ENCODE assay signal across 13 mouse cellular contexts in the genomic region with DNA sequence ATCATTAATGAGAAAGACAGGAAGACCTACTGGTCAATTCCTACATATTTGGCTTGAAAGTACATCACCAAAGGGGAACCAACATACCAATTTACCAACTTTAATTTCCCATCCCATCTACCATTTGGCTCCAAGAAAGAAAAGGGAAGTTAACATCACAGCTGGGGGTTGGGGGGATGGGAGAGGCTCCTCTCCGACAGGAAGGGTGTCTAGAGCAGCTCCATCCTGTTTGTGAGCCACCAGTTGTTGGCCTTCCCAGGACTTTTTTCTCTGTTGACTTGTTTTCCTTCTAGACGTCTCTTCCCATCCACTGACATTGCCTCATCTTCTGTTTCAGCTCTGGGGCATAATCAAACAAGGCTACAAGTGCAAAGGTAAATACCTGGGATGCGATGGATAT. TPM values are rescaled to one million over a fixed set of nuclear protein-coding genes. Genes with fewer than 3 reads are reported as not detected.
DNase-seq lines count a peak whose midpoint lies in the region; ATAC-seq and TF ChIP-seq lines count a peak whose summit lies in the region.
"Had no signal": no experiment of that assay in that cellular context is flagged by ENCODE, and none has a peak within 500 bp of the region (broad histone marks: within the 10 kb centered on the region; RNA-seq: fewer than 3 reads in every experiment).

No protein-coding gene starts in this region.

- H3K4me2 ChIP-seq in heart, embryonic 12.5 days, result no peak overlapping the region
- H3K4me2 ChIP-seq: liver, embryonic 15.5 days; midbrain, embryonic 15.5 days had no signal

- peaks cover 14% of the 10 kb centered on the region for H3K4me1 ChIP-seq in heart, adult 2 months (ENCODE audit: control insufficient read depth, insufficient read depth, low read length)
- H3K4me1 ChIP-seq in heart, embryonic 12.5 days (replicated peaks), result no peaks in the 10 kb centered on the region; the same call in none of the 2 replicates
- H3K4me1 ChIP-seq: liver, embryonic 15.5 days had no signal

- H3K9ac ChIP-seq in heart, adult 2 months (ENCODE audit: low read depth, low read length), result no peak overlapping the region
- no peak overlapping the region for H3K9ac ChIP-seq in heart, embryonic 12.5 days
- H3K9ac ChIP-seq: liver, embryonic 15.5 days; midbrain, embryonic 15.5 days had no signal

- intact Hi-C loops in heart, adult 2 months (cut with DNase I), result loop anchor here (5.0 to 10.0 kb wide), 2 partner anchors 52 to 89 kb away; a partner anchor contains a TSS

- no peak for ATAC-seq in heart, embryonic 12.5 days (ENCODE audit: insufficient number of reproducible peaks, low FRiP score)
- peak; percentile 91 for ATAC-seq in granulocyte monocyte progenitor cell, adult 5-6 weeks (replicated peaks; ENCODE audit: poor library complexity, severe bottlenecking)
- ATAC-seq: hindbrain, embryonic 16.5 days; midbrain, embryonic 15.5 days had no signal

- TF ChIP-seq EP300 in heart, adult 2 months (IDR thresholded peaks at IDR 0.05; ENCODE audit: insufficient read depth, low read depth, low read length), result peak; percentile 87

- WGBS in heart, adult 2 months, result 54% methylated on average over 3 of the region's 3 CpGs
- WGBS in heart, embryonic 12.5 days, result 57% methylated on average over 3 of the region's 3 CpGs

- H3K4me3 ChIP-seq in heart, adult 2 months, result no peak overlapping the region
- no peak overlapping the region for H3K4me3 ChIP-seq in heart, embryonic 12.5 days
- H3K4me3 ChIP-seq: liver, embryonic 15.5 days; midbrain, embryonic 15.5 days had no signal

- peak overlapping the region; percentile 77 for H3K27ac ChIP-seq in heart, adult 2 months
- H3K27ac ChIP-seq in heart, embryonic 12.5 days (ENCODE audit: poor library complexity, severe bottlenecking), result no peak overlapping the region
- H3K27ac ChIP-seq: liver, embryonic 15.5 days; midbrain, embryonic 15.5 days had no signal

- H3K9me3 ChIP-seq in heart, embryonic 12.5 days (replicated peaks), result no peaks in the 10 kb centered on the region
- H3K9me3 ChIP-seq: liver, embryonic 15.5 days; midbrain, embryonic 15.5 days had no signal

- TF ChIP-seq POLR2A in heart, adult 2 months (IDR thresholded peaks at IDR 0.05; ENCODE audit: insufficient read depth, low read depth, low read length), result 0 out of 2 replicates have a peak, but pooled peaks have one; percentile 5

- no peaks in the 10 kb centered on the region for H3K79me2 ChIP-seq in heart, adult 2 months (replicated peaks; ENCODE audit: control insufficient read depth, insufficient read depth, low read length)

- H3K27me3 ChIP-seq in heart, adult 2 months (ENCODE audit: control insufficient read depth, insufficient read depth, low read length), result no peaks in the 10 kb centered on the region
- no peaks in the 10 kb centered on the region for H3K27me3 ChIP-seq in heart, embryonic 12.5 days (replicated peaks)
- H3K27me3 ChIP-seq: CH12.LX; liver, embryonic 15.5 days; midbrain, embryonic 15.5 days had no signal

- peak; percentile 38 to 70 for DNase-seq in heart, adult 2 months
- peak; percentile 35 for DNase-seq in MEL-GATA-1-ER (ENCODE audit: extremely low read depth, low read depth)
- DNase-seq in kidney, postnatal 4 days, result peak; percentile 41 to 57
- DNase-seq in adipocyte (ENCODE audit: low spot score), result no peak
- DNase-seq in spleen, postnatal 4 days (ENCODE audit: low spot score in 2 of 2), result no peak
- no peak for DNase-seq in frontal cortex, adult 2 months (ENCODE audit: extremely low spot score in 1 of 2, low spot score in 1 of 2)
- DNase-seq: cerebellum, adult 18-20 months had no signal

- H3K36me3 ChIP-seq in heart, adult 2 months (ENCODE audit: control insufficient read depth, insufficient read depth, low read length), result peaks cover 30% of the 10 kb centered on the region
- H3K36me3 ChIP-seq in heart, embryonic 12.5 days, result peaks cover 6% of the 10 kb centered on the region; the same call in 1 of the 2 replicates
- H3K36me3 ChIP-seq: liver, embryonic 15.5 days; midbrain, embryonic 15.5 days had no signal

- no peak for TF ChIP-seq CTCF in heart, adult 2 months (IDR thresholded peaks at IDR 0.05)

RNA-seq across cellular contexts. Expression of a gene that starts 27.9 kb away (rescaled TPM):
- 10 to 100 TPM; 35.9 to 42.6 TPM for total RNA-seq in heart, adult 2 months (2021)
- polyA plus RNA-seq in heart, adult 2 months (2012; rRNA removed), result 14.5 and 24.5 TPM in 2 replicates
- 29.1 and 32.2 TPM in 2 replicates for polyA plus RNA-seq in heart, embryonic 12.5 days (2016; fragmentation: Nextera tagmentation; extraction: Ambion mirVana)
- 30.1 and 33.6 TPM in 2 replicates for total RNA-seq in granulocyte monocyte progenitor cell, adult 5-6 weeks (2014; fragmentation: Nextera tagmentation)
- total RNA-seq in granulocyte monocyte progenitor cell, adult 5-6 weeks (2017), result 24.4 and 29.9 TPM in 2 replicates
- polyA plus RNA-seq in frontal cortex, adult 2 months (2012; rRNA removed), result 48.0 and 48.5 TPM in 2 replicates

Comparison
In these comparisons a context has a peak if more than half of its experiments do, and no peak if none do; other contexts are left out.
1. DNase-seq: peak in heart, adult 2 months (2 of 2), MEL-GATA-1-ER (single experiment) and kidney, postnatal 4 days (2 of 2); none in adipocyte (single experiment), spleen, postnatal 4 days (0 of 2) and frontal cortex, adult 2 months (0 of 2).